Mouse (Mus musculus): ENCODE results near the gene Dnase1. TPM values are rescaled to one million over a fixed set of nuclear protein-coding genes. Genes with fewer than 3 reads are reported as not detected.

Gene Dnase1
- polyA plus RNA-seq, 1 experiment from 2014 or later: 6.1 TPM

DNA sequence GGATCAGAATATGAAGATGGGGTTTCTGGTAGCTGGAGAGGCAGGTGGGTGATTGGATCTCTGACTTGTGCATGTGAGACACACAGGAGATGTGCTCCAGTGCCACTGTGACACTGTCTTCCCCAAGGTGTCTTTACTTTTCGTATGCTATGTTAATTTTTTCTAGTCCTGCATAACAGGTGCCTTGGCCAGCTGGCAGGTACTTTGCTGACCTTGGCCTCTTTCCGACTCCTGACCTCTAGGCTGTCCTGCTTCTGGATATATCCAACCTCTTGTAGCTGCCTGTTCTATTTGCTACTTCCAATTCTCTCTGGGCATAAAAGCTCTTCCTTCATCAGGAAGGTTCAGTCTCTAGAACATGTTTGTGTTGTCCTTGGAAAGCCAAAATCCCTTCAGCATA lies 1.2 kb upstream of the Dnase1 start:
- Histone ChIP-seq H3K27ac (ENCODE audit: low read length) (no peak overlapping the region), H3K4me1 (ENCODE audit: control insufficient read depth, insufficient read depth, low read length) (no peaks in the 10 kb centered on the region), H3K36me3 (ENCODE audit: control insufficient read depth, insufficient read depth, low read length) (peaks cover 15% of the 10 kb centered on the region), H3K27me3 (ENCODE audit: control insufficient read depth, insufficient read depth, low read depth, low read length) (no peaks in the 10 kb centered on the region), H3K9me3 (replicated peaks; ENCODE audit: control insufficient read depth, low read length, poor library complexity, severe bottlenecking) (no peaks in the 10 kb centered on the region), H3K4me3 (ENCODE audit: low read depth, low read length) (no peak overlapping the region), H3K4me2 (ENCODE audit: low read length) (no peak overlapping the region), H3K9ac (ENCODE audit: low read depth, low read length) (no peak overlapping the region)
- ATAC-seq: no peak
- 93% methylated on average over 2 of the region's 2 CpGs for WGBS

DNA sequence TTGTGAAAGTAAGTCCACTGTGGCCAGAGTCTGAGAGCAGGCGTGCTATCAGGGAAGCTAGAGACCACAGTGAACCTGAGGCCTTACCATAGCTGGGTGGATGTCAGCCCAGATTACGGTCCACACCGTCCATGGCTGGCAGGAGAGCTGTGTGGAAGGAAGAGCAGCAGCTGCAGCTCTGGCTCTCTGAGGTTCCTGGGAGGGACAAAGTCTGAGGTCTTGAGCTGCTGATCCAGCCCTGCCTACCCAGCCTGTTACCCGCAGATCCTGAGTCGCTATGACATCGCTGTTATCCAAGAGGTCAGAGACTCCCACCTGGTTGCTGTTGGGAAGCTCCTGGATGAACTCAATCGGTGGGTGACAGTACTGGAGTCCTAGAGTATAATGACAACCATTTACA lies 948 bp downstream of the Dnase1 start:
- ATAC-seq: no peak
- no peak overlapping the region for H3K4me2 ChIP-seq (ENCODE audit: low read length)
- no peaks in the 10 kb centered on the region for H3K4me1 ChIP-seq (ENCODE audit: control insufficient read depth, insufficient read depth, low read length)
- no peak overlapping the region for H3K9ac ChIP-seq (ENCODE audit: low read depth, low read length)
- peaks cover 19% of the 10 kb centered on the region for H3K36me3 ChIP-seq (ENCODE audit: control insufficient read depth, insufficient read depth, low read length)
- no peaks in the 10 kb centered on the region for H3K9me3 ChIP-seq (replicated peaks; ENCODE audit: control insufficient read depth, low read length, poor library complexity, severe bottlenecking)
- no peak overlapping the region for H3K4me3 ChIP-seq (ENCODE audit: low read depth, low read length)
- WGBS: 95% methylated on average over 7 of the region's 7 CpGs
- H3K27me3 ChIP-seq (ENCODE audit: control insufficient read depth, insufficient read depth, low read depth, low read length): no peaks in the 10 kb centered on the region
- no peak overlapping the region for H3K27ac ChIP-seq (ENCODE audit: low read length)

- Histone ChIP-seq H3K4me2 (ENCODE audit: low read length) (no peak overlapping the region), H3K27me3 (ENCODE audit: control insufficient read depth, insufficient read depth, low read depth, low read length) (no peaks in the 10 kb centered on the region), H3K4me1 (ENCODE audit: control insufficient read depth, insufficient read depth, low read length) (no peaks in the 10 kb centered on the region), H3K9me3 (replicated peaks; ENCODE audit: control insufficient read depth, low read length, poor library complexity, severe bottlenecking) (no peaks in the 10 kb centered on the region), H3K9ac (ENCODE audit: low read depth, low read length) (no peak overlapping the region), H3K27ac (ENCODE audit: low read length) (no peak overlapping the region), H3K4me3 (ENCODE audit: low read depth, low read length) (no peak overlapping the region), H3K36me3 (ENCODE audit: control insufficient read depth, insufficient read depth, low read length) (peaks cover 31% of the 10 kb centered on the region)
- ATAC-seq: no peak
- WGBS: 92% methylated on average over 5 of the region's 5 CpGs
Measured at GRCm38 (mm10) chr16:4040206-4040605, 3.5 kb downstream of the Dnase1 start.

GRCm38 (mm10) chr16:4041646-4042045 lies 4.9 kb downstream of the Dnase1 start:
- H3K4me1 ChIP-seq (ENCODE audit: control insufficient read depth, insufficient read depth, low read length): no peaks in the 10 kb centered on the region
- H3K27ac ChIP-seq (ENCODE audit: low read length): no peak overlapping the region
- peaks cover 36% of the 10 kb centered on the region for H3K36me3 ChIP-seq (ENCODE audit: control insufficient read depth, insufficient read depth, low read length)
- no peaks in the 10 kb centered on the region for H3K9me3 ChIP-seq (replicated peaks; ENCODE audit: control insufficient read depth, low read length, poor library complexity, severe bottlenecking)
- no peaks in the 10 kb centered on the region for H3K27me3 ChIP-seq (ENCODE audit: control insufficient read depth, insufficient read depth, low read depth, low read length)
- 98% methylated on average over 4 of the region's 4 CpGs for WGBS
- H3K9ac ChIP-seq (ENCODE audit: low read depth, low read length): no peak overlapping the region
- no peak overlapping the region for H3K4me3 ChIP-seq (ENCODE audit: low read depth, low read length)
- H3K4me2 ChIP-seq (ENCODE audit: low read length): no peak overlapping the region
- no peak for ATAC-seq

DNA sequence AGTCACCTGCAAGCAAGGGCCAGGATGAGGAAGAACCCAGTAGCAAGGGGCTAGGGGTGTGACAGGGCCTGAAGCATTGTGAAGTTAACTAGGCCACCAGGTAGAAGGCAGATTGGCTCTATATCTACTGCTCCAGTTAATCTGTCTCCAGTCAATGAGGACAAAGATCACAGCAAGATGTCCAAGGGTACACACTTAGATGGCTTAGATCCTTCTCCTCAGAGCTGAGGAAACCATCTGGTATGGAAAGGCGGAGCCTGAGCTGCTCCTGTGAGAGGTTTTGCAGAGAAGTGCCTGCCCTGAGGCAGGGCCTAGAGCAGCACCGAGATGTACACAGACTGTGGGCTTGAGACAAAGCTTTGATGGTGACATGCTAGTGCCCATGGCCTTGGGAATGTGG lies 7.4 kb downstream of the Dnase1 start:
- no peak overlapping the region for H3K4me3 ChIP-seq (ENCODE audit: low read depth, low read length)
- H3K27ac ChIP-seq (ENCODE audit: low read length): no peak overlapping the region
- no peak overlapping the region for H3K9ac ChIP-seq (ENCODE audit: low read depth, low read length)
- no peaks in the 10 kb centered on the region for H3K4me1 ChIP-seq (ENCODE audit: control insufficient read depth, insufficient read depth, low read length)
- ATAC-seq: no peak
- H3K4me2 ChIP-seq (ENCODE audit: low read length): no peak overlapping the region
- H3K36me3 ChIP-seq (ENCODE audit: control insufficient read depth, insufficient read depth, low read length): peaks cover 32% of the 10 kb centered on the region
- 94% methylated on average over 2 of the region's 2 CpGs for WGBS
- no peaks in the 10 kb centered on the region for H3K9me3 ChIP-seq (replicated peaks; ENCODE audit: control insufficient read depth, low read length, poor library complexity, severe bottlenecking)
- no peaks in the 10 kb centered on the region for H3K27me3 ChIP-seq (ENCODE audit: control insufficient read depth, insufficient read depth, low read depth, low read length)

GRCm38 (mm10) chr16:4045524-4045923 lies 8.8 kb downstream of the Dnase1 start:
- H3K9me3 ChIP-seq (replicated peaks; ENCODE audit: control insufficient read depth, low read length, poor library complexity, severe bottlenecking): no peaks in the 10 kb centered on the region
- H3K4me2 ChIP-seq (ENCODE audit: low read length): no peak overlapping the region
- no peaks in the 10 kb centered on the region for H3K4me1 ChIP-seq (ENCODE audit: control insufficient read depth, insufficient read depth, low read length)
- WGBS: 80% methylated on average over 4 of the region's 4 CpGs
- no peaks in the 10 kb centered on the region for H3K27me3 ChIP-seq (ENCODE audit: control insufficient read depth, insufficient read depth, low read depth, low read length)
- H3K4me3 ChIP-seq (ENCODE audit: low read depth, low read length): no peak overlapping the region
- ATAC-seq: no peak
- H3K27ac ChIP-seq (ENCODE audit: low read length): no peak overlapping the region
- no peak overlapping the region for H3K9ac ChIP-seq (ENCODE audit: low read depth, low read length)
- peaks cover 35% of the 10 kb centered on the region for H3K36me3 ChIP-seq (ENCODE audit: control insufficient read depth, insufficient read depth, low read length)

- Histone ChIP-seq H3K27ac (ENCODE audit: low read length) (no peak overlapping the region), H3K4me1 (ENCODE audit: control insufficient read depth, insufficient read depth, low read length) (no peaks in the 10 kb centered on the region), H3K4me3 (ENCODE audit: low read depth, low read length) (no peak overlapping the region), H3K9ac (ENCODE audit: low read depth, low read length) (no peak overlapping the region), H3K27me3 (ENCODE audit: control insufficient read depth, insufficient read depth, low read depth, low read length) (no peaks in the 10 kb centered on the region), H3K9me3 (replicated peaks; ENCODE audit: control insufficient read depth, low read length, poor library complexity, severe bottlenecking) (no peaks in the 10 kb centered on the region), H3K4me2 (ENCODE audit: low read length) (no peak overlapping the region), H3K36me3 (ENCODE audit: control insufficient read depth, insufficient read depth, low read length) (peaks cover 46% of the 10 kb centered on the region)
- WGBS: 95% methylated on average over 4 of the region's 4 CpGs
- ATAC-seq: no peak
Measured at GRCm38 (mm10) chr16:4052601-4053000, 15.9 kb downstream of the Dnase1 start.

GRCm38 (mm10) chr16:4053811-4054210 lies 17.1 kb downstream of the Dnase1 start:
- Histone ChIP-seq H3K27ac (ENCODE audit: low read length) (no peak overlapping the region), H3K9me3 (replicated peaks; ENCODE audit: control insufficient read depth, low read length, poor library complexity, severe bottlenecking) (no peaks in the 10 kb centered on the region), H3K27me3 (ENCODE audit: control insufficient read depth, insufficient read depth, low read depth, low read length) (no peaks in the 10 kb centered on the region), H3K36me3 (ENCODE audit: control insufficient read depth, insufficient read depth, low read length) (peaks cover 50% of the 10 kb centered on the region), H3K9ac (ENCODE audit: low read depth, low read length) (no peak overlapping the region), H3K4me2 (ENCODE audit: low read length) (no peak overlapping the region), H3K4me3 (ENCODE audit: low read depth, low read length) (no peak overlapping the region), H3K4me1 (ENCODE audit: control insufficient read depth, insufficient read depth, low read length) (no peaks in the 10 kb centered on the region)
- ATAC-seq: no peak
- 89% methylated on average over 3 of the region's 3 CpGs for WGBS

DNA sequence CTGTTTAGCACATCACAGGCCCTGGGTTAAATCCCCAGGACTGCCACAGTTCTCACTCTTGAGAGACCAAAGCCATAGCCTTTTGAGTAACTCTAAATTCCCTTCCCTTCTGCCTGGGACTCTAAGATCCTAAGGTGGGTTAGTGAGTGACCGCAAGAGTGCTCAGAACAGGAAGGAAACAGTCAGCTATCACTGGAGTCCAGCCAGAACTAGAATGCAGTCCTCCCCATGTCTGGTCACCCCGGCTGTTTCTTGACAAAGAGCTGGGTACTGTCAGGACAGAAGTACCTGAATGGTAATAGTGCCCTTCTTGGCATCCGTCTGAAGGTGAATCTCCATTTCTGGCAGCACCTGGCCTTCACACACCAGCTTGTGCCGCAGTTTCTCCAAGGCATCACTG lies 28.2 kb downstream of the Dnase1 start:
- H3K4me1 ChIP-seq (ENCODE audit: control insufficient read depth, insufficient read depth, low read length): no peaks in the 10 kb centered on the region
- H3K27me3 ChIP-seq (ENCODE audit: control insufficient read depth, insufficient read depth, low read depth, low read length): no peaks in the 10 kb centered on the region
- no peak overlapping the region for H3K9ac ChIP-seq (ENCODE audit: low read depth, low read length)
- no peak overlapping the region for H3K4me3 ChIP-seq (ENCODE audit: low read depth, low read length)
- peaks cover 29% of the 10 kb centered on the region for H3K36me3 ChIP-seq (ENCODE audit: control insufficient read depth, insufficient read depth, low read length)
- WGBS: 97% methylated on average over 4 of the region's 4 CpGs
- no peak overlapping the region for H3K4me2 ChIP-seq (ENCODE audit: low read length)
- no peak overlapping the region for H3K27ac ChIP-seq (ENCODE audit: low read length)
- ATAC-seq: no peak
- no peaks in the 10 kb centered on the region for H3K9me3 ChIP-seq (replicated peaks; ENCODE audit: control insufficient read depth, low read length, poor library complexity, severe bottlenecking)

- Histone ChIP-seq H3K4me2 (ENCODE audit: low read length) (no peak overlapping the region), H3K9ac (ENCODE audit: low read depth, low read length) (no peak overlapping the region), H3K4me1 (ENCODE audit: control insufficient read depth, insufficient read depth, low read length) (no peaks in the 10 kb centered on the region), H3K27ac (ENCODE audit: low read length) (no peak overlapping the region), H3K27me3 (ENCODE audit: control insufficient read depth, insufficient read depth, low read depth, low read length) (no peaks in the 10 kb centered on the region), H3K9me3 (replicated peaks; ENCODE audit: control insufficient read depth, low read length, poor library complexity, severe bottlenecking) (no peaks in the 10 kb centered on the region), H3K36me3 (ENCODE audit: control insufficient read depth, insufficient read depth, low read length) (peaks cover 11% of the 10 kb centered on the region), H3K4me3 (ENCODE audit: low read depth, low read length) (no peak overlapping the region)
- no peak for ATAC-seq
- 60% methylated on average over 8 of the region's 8 CpGs for WGBS
Measured at GRCm38 (mm10) chr16:4068588-4068987, 31.8 kb downstream of the Dnase1 start.

Data from midbrain, embryonic 16.5 days (tissue).